Mouse (Mus musculus) embryo, embryonic 11.5 days (tissue): ENCODE results near the gene Tmem135.
A peak's percentile ranks its signal among the peaks of the same experiment; 100 is the strongest.

Experiments
- DNase-seq: peaks from one replicate; pipeline ENCODE4 v3.0.0-alpha.2; 2012; ENCODE audit warnings: low read depth, low spot score

Tmem135 gene

DNA sequence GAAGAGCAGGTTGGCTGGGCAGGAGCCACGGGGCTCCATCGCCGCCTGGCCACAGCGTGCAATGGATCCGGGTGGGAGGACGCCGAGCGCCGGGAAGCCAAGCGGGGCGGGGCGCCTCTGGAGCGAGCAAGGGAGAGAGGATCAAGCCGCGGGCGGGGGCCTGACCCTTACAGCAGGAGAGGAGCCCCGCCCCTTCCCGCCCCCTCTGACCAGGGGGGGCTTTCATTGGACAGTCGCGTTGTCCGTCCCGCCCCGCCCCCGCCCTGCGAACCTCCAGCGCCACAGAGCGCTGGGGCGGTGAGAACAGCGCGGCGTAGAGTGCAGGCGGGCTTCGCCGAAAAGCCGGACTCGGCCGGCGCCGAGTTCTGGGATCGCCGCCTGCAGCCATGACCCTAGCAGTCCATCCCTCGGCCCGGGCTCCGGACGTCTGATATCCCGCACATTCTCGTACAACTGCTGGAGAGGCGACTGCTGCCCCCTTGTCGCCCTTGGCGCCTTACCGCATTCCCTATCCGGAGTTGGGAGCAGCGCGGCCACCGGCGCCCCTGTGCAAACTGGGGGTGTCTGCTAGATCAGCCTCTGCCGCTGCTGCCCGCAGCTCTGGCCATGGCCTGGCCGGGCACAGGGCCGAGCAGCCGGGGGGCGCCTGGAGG lies at the start of gene Tmem135, which contains the start of gene Fzd4:
Gene Tmem135, minus strand, starts transcription at position 142 of the 653 bp plus-strand sequence.
Gene Fzd4, plus strand, starts transcription at position 275 of the 653 bp plus-strand sequence.
- DNase-seq: peak; percentile 94

DNA sequence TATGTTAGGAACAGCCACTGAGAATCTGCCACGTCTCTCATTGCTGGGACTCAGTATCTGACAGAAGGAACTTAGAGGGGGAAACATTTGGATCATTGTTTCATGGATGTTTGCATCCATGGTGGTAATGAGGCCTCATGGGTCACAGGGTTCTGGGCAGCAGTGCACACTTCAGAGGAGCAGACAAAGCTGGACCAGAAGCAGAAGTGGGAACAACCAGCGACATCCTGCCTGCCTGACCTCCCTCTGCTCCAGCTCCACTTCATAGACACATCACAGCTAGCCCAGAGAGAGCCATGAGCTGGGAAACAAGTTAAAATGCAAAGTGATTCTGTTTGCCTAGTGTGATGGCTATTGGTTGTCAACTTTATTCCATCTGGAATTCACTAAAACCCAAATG lies 46.3 kb upstream of the Tmem135 start:
- DNase-seq: no peak

DNA sequence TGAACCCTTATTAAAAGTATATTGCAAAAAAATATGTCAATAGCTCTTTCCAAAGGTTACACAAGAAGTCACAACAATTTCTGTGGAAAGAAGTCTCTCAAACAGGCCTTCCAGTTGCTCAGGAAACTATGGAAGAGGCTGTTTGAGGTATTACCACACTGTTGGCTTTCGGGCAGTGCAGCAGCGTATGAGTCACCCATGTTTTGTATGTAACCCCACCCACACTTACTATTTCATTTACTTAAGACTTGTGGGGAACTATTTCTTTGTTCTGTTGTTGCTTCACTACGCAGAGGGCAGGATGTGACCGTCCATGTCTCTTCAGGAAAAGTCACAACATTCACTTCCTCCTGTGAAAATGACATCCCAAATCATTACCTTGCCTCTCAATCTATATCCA lies 41.1 kb upstream of the Tmem135 start:
- no peak for DNase-seq

DNA sequence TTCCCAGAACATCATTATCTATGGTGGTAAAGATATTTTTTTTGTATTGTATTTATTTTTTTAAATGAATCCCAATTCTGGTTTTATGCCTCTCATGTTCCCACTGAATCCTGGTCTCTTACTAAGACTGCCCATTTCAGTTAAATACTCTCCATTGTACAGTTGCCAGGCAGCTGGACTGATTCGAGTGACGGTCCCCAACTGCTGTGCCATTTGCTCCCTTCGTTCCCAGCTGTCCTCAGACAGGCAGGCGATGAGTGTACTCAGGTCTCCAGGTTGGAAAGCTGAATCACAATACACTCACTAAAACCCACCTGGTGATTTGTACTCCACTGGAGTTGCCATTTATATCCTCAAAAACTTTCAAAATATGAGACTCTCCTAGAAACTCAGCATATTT lies 38.2 kb upstream of the Tmem135 start:
- no peak for DNase-seq

DNA sequence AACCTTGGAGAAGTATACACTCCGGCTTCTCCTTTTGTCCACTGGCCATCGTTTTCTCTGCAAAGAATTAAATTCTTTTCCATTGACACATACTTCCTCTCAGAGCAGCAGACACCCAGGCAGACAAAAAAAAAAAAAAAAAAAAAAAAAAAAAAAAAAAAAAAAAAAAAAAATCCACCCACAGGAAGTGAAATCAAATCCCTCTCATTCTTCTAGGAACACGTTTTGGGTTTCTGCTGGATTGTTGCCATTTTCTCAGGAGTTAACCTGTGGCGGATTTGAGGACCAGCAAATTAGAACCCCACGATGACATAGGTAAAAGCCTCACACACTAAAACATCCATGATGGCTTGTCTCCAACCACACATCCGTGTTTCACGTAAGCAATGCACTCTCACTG lies 37.3 kb upstream of the Tmem135 start:
- no peak for DNase-seq

DNA sequence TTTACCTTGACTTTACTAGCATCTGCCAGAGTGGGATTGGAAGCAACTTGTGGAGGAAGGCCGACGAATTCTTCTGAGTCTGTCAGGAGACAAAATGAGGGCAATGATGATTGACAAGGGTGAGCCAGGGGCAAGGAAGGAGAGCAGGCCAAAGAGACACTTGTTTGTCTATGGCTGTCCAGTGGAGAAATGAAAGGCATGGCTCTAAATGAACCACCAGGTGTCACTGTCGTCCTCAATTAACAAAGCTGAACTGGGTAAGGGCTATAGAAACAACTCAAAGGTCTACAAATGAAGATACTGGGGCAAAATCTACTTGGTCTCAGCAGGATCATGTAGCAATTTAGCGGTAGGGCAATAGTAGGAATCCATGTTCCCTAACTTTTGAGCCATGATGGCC lies 33.6 kb upstream of the Tmem135 start:
- DNase-seq: no peak

DNA sequence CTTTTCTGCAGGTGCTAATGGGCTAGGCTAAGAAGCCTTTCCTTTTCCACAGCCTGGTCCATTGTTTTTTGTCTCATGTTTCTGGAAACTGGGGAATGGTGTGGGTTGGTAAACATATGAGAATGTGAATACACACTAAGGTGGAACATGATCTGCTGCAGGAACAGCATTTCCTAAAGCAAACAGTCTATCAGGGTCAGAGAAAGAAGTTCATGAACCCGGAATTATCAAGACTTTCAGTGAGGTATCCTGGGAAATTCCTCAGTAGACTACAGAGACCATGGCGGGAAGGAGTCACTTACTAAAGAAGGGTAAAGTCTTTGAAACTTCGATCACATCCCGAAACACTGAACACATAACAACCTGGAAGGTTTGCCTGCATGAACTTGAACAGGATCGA lies 32.4 kb upstream of the Tmem135 start:
- no peak for DNase-seq

DNA sequence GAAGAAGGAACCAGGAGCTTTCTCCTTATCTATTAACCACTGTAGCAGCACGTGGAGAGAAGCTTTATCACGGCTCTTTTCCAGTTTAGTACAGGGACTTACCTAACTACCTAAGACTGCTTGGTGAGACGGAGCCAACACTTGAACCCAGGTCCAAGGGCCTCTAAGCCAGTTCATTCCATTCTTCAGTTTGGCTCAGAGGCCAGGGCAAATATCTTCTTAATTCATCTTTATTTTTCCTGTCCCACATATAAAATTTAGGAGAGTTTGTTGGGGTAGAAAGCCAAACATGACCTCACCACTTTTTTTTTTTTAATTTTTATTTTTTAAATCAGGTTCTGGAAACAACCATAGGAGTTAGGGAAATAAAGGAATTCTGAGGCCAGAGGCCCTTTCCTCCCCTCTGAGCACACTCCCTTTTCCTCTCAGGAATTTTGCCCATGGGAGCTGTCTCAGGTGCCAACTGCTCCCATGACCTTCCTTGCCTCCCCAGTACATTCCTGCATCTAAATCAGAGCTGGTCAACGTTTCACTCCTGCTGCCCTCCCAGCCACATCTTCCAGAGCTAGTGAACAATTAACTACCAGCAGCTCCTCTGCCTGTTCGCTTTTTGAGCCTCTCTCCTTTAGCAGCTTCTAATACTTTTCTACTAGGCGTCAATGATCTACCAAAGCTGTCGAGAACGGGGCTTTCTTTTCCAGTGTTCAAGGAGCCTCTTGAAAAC lies 30.0 kb upstream of the Tmem135 start:
- DNase-seq: no peak

DNA sequence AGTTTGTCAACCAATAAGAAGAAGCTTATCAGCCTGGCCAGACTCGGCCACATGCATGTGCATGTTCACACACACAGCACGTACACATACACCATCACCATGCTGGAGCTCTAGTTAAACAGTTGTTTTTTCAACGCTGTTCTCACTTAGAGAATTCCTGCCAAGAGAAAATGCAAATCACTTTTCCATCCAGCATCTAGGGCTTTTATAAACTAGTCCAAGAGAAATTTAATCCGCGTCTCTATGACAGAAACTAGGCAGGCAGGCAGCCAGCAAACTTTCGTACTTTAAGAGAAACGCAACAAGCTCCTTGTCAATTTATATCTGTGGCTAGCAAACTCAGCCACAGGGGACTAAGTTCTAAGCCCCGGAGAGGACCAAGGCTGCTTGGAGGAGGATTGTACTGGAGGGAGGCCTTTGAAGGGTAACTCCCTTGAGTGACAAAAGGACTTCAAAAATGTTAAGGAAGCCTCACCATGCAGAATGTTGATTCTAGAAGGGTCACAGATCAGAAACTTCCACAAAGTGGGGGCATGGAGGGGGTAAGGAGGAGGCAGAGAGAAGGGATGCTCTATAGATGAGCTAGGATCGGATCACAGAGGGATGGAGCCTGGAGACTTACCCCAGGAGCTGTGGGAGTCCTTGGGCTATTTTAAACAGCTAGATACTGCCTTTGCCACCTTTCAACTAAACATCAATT lies 29.3 kb upstream of the Tmem135 start:
- no peak for DNase-seq

DNA sequence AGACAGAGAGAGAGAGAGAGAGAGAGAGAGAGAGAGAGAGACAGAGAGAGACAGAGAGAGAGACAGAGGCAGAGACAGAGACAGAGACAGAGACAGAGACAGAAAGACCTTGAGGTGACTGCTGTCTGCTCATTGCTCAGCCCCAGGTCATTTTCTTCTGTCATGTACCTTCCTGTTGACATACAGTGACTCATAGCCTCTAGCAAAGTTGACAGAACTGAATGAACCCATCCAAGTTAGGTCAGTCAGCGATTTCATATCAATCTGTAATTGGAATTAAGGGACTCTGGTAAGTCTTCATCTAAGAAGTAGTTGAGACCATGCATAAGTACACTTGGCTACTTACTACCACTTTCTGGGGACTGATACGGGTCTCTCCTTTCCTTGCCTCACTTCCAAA lies 27.2 kb upstream of the Tmem135 start:
- DNase-seq: no peak

DNA sequence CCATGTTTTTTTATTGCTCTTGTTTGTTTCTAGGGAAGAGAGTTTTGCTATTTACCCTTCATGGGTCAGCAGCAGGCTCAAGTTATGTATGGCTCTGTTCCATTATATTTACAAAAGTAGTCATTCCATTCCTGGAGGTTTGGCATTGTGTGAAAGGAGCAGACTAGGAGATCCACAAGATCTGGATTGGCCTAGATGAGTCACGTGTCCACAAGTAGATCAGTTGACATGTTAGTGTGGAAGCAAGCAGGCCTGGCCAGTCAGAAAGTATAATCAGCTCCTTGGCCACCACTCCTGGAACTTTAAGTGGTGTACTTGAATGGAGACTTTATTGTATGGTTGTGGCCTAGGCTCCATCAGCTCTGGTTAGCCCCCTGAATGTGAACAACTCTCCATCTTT lies 25.3 kb upstream of the Tmem135 start:
- DNase-seq: no peak

DNA sequence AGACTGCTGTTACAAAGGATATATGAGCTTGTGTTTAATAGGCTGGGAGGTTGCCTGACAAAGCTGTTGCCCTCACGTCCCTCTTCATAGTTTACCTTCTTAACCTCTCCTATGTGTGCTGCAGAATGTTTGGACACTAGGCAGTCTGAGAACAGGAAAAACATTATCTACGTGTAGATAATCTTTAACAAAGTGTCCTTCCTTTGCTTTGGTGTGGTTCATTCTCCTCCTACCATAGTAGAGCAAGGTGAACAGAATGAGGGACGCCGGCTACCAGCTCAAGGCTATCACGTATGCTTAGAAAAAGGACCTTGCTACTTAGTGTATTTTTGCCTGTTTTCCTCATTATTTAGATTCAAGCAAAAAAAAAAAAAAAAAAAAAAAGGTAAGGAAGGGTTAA lies 24.8 kb upstream of the Tmem135 start:
- no peak for DNase-seq

DNA sequence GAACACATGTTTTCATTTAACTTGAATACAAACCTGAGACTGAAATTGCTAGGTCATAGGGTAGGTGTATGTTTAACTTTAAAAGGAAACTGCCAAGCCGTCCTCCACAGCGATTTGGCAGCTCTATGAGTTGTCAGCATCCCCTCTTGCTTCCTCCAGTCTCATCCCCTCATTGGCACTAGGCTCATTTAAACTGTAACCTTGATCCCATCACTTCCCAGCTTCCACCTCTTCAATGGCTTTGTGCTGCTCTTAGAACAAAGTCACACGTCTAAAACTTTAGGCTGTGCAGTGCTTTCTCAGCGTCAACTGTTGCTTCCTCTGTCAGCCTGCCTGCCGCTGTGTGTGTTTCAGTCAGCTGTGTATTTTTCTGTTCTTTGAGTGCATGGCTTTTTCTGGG lies 23.1 kb upstream of the Tmem135 start:
- no peak for DNase-seq

DNA sequence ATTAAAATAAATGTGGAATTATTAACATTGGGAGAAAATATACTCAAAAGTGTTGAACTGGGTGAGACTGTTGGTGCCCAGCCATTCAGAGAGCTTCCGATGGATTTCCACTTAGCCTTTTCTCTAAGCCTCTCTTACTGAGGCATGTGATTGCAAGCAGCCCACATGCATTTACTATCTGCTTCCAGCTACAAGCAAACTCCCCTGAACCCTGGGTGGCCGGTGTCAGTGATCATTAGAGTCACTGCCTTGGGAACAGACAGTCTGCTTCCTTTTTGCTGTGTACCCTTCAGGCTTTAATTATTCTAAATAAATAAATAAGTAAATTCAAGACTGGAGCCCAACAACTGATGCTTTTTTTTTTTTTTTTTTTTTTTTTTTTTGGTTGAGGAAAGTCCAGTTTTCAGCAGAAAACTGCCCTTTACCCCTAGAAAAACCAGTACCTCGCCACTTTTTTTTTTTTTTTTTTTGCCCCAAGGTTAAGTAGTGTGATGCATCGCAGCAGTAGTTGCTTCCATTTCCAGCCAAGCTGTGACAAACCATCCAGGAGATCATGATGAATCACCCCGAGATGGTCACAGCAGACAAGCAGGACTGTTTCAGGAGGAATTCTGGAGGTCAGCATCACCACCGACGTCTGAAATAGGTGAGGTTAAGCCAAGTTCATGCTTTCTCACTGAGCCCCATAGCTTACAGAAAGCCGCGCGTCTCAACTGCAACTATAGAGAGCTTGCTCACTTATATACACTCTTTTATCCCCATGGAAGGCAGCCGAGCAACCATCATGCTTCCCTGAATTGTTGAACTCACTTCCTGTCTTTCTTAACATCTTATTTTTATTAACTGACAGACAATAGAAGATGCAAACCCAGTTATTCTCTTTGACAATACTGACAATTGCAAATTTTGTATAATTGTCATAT lies 22.0 kb upstream of the Tmem135 start:
- no peak for DNase-seq

DNA sequence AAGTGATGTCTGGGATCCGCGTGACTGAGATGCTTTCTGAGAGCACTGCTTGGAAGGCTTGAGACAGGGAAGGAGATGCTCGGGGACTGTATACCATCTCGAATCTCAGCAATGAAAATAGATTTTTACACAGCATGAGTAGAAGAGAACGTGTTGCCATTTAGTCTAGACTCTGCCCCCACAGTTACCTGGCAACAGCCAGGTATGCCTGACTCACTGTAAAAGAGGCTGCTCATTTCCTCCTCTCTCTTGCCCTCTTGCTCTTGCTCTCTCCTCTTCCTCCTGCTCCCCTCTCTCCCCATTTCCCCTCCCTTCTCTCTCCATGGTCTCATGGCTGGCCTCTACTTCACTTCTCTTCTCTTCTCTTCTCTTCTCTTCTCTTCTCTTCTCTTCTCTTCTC lies 20.6 kb upstream of the Tmem135 start:
- no peak for DNase-seq

DNA sequence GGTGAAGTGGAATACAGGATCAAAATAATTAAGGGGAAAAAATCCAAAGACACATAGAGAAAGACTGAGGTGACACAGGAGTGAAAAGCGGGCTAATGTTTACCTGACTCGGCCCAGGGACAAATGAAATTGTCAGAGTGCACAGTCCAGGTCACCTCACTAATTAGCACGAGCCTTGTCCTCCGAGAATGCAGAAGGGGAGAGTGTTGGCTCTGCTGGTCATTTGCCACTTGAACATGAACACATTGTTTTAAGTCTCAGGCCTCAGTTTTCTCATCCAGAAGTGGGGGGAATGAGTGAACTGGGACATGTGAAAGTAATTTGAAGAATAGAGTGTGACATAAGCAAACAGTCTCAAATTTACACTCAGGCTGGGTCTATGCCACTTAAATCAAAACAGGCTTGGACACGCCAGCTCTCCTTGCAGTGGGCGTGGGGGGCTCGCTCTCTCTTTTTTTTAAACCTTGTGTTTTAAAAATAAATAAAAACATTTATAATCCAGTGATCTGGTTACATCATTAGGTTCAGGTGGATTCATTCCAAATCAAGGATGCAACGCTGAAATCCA lies 19.8 kb upstream of the Tmem135 start:
- no peak for DNase-seq

DNA sequence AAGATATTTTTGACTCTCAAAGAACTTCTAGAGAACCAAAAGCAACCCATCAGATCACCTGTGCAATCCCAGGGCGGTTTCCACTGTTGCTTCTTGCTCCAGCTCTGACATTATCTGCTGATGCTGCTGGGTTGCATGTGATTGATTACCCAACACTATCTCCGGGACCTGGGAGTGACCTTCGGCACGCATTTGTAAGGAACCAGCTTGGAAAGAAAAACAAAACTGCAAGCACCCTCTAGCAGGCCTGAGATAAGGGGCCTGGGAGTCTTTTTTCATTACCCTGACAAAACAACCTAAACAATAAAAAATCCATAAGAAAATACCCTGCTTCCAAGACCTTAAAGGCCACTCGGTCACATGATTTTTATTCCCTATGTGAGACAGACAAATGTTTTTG lies 19.2 kb upstream of the Tmem135 start:
- no peak for DNase-seq

DNA sequence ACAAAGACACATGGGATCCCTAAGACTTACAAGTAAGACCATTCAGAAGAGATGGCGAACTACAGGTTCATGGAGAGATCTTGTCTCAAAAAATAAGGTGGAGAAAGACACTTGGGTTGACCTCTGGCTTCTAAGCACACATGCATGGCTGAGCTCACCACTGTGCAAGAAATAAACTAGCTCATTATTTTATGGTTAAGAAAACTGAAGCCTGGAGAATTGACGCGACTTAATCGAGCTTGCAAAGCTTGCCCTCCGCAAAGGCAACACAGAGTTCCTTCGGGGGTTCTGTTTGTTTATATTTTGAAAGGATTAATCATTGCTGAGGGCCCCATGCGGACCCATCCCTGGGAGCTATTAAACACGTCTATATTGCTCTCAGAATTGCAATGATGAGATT lies 18.6 kb upstream of the Tmem135 start:
- DNase-seq: no peak

DNA sequence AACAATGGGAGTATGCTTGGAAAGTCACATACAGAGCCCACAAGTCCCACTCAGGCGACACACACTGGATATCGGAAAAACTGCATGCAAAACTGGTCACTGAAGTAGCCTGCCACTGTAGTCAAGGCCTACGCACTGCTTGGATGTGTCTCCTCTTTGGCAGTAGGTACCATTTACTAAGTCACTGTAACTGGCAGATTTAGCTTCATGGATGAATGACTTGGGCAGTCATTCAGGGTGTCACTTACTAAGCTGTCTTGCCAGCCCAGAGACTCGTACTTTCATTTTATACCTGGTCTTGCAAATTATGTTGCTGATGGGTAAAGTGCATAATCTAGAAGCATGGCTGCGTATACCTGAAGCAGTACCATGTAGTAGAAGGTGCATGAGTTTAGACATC lies 17.3 kb upstream of the Tmem135 start:
- DNase-seq: no peak

DNA sequence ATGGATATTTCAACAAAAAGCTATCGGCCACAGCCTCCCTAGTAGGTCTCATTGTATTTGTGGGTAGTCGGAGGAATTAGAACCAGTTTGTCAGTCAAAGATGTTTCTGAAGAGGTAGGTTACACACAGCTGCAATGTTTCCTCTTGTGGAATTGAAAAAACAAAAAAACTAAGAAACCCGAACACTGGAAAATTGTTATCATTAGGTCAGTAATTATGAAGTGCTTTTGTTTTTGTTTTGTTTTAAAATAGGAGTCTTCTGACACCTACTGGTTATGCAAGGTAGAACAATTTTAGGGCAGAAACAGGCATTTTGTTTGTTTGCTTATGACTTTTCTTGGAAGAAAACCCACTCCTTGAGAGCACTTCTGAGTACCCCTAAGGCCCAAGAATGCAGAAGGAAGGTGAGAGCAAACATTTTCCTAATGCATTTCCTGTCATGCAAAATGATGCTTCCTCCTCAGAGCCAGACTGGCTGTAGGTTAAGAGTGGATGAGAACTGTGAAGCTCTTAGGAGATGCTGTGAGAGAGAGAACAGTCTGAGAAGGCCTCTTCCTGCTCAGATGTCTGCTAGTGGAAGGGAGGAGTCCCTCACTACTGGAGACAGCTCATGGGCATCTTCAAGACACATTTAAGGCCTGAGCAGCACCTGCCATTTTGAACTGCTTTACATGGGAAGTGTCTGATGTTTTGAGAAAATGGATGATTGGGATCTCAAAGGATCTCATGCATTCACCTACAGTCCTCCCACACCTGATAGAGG lies 15.1 kb upstream of the Tmem135 start:
- no peak for DNase-seq
